Mouse (Mus musculus): Measurements from ENCODE around the gene Gm45062. TPM values are rescaled to one million over a fixed set of nuclear protein-coding genes. Genes with fewer than 3 reads are reported as not detected.

Gene Gm45062
- polyA plus RNA-seq, 1 experiment from 2014 or later = 16.2 TPM

GRCm38 (mm10) chr6:8631362-8631761, 372.1 kb downstream of the Gm45062 start:
- Histone ChIP-seq H3K27me3 (no peaks in the 10 kb centered on the region), H3K4me2 (no peak overlapping the region), H3K4me3 (replicated peaks) (no peak overlapping the region), H3K9me3 (no peaks in the 10 kb centered on the region), H3K4me1 (replicated peaks) (peaks cover 7% of the 10 kb centered on the region; the same call in 1 of the 2 replicates), H3K9ac (replicated peaks) (no peak overlapping the region), H3K27ac (no peak overlapping the region), H3K36me3 (no peaks in the 10 kb centered on the region)
- 81% methylated on average over 8 of the region's 8 CpGs for WGBS
- no peak for ATAC-seq (ENCODE audit: insufficient number of reproducible peaks, insufficient read depth, low FRiP score, low TSS enrichment, low read depth)

GRCm38 (mm10) chr6:8631986-8632632, 372.9 kb downstream of the Gm45062 start:
- H3K36me3 ChIP-seq = no peaks in the 10 kb centered on the region
- H3K9ac ChIP-seq (replicated peaks) = no peak overlapping the region
- H3K27ac ChIP-seq = no peak overlapping the region
- H3K9me3 ChIP-seq = no peaks in the 10 kb centered on the region
- ATAC-seq (ENCODE audit: insufficient number of reproducible peaks, insufficient read depth, low FRiP score, low TSS enrichment, low read depth) = no peak
- H3K4me2 ChIP-seq = no peak overlapping the region
- 41% methylated on average over 5 of the region's 5 CpGs for WGBS
- no peak overlapping the region for H3K4me3 ChIP-seq (replicated peaks)
- peaks cover 7% of the 10 kb centered on the region; the same call in 1 of the 2 replicates for H3K4me1 ChIP-seq (replicated peaks)
- H3K27me3 ChIP-seq = no peaks in the 10 kb centered on the region

GRCm38 (mm10) chr6:8632701-8633100, 373.5 kb downstream of the Gm45062 start:
- no peaks in the 10 kb centered on the region for H3K36me3 ChIP-seq
- no peak overlapping the region for H3K27ac ChIP-seq
- ATAC-seq (ENCODE audit: insufficient number of reproducible peaks, insufficient read depth, low FRiP score, low TSS enrichment, low read depth) = no peak
- H3K4me1 ChIP-seq (replicated peaks) = peaks cover 7% of the 10 kb centered on the region; the same call in 1 of the 2 replicates
- no peaks in the 10 kb centered on the region for H3K9me3 ChIP-seq
- no peak overlapping the region for H3K4me3 ChIP-seq (replicated peaks)
- WGBS = 94% methylated on average over 4 of the region's 4 CpGs
- H3K4me2 ChIP-seq = no peak overlapping the region
- H3K9ac ChIP-seq (replicated peaks) = no peak overlapping the region
- no peaks in the 10 kb centered on the region for H3K27me3 ChIP-seq

- Histone ChIP-seq H3K9me3 (no peaks in the 10 kb centered on the region), H3K27ac (no peak overlapping the region), H3K9ac (replicated peaks) (no peak overlapping the region), H3K27me3 (no peaks in the 10 kb centered on the region), H3K4me2 (no peak overlapping the region), H3K4me3 (replicated peaks) (no peak overlapping the region), H3K4me1 (replicated peaks) (peaks cover 14% of the 10 kb centered on the region), H3K36me3 (no peaks in the 10 kb centered on the region)
- WGBS = 93% methylated on average over 4 of the region's 4 CpGs
- ATAC-seq (ENCODE audit: insufficient number of reproducible peaks, insufficient read depth, low FRiP score, low TSS enrichment, low read depth) = no peak
These were observed 378.9 kb downstream of the Gm45062 start for GRCm38 (mm10) chr6:8638122-8638521.

- no peak for ATAC-seq (ENCODE audit: insufficient number of reproducible peaks, insufficient read depth, low FRiP score, low TSS enrichment, low read depth)
- 86% methylated on average over 4 of the region's 4 CpGs for WGBS
- no peak overlapping the region for H3K4me2 ChIP-seq
These were observed 379.6 kb downstream of the Gm45062 start for GRCm38 (mm10) chr6:8638899-8639298.

GRCm38 (mm10) chr6:8639526-8639925, 380.3 kb downstream of the Gm45062 start:
- Histone ChIP-seq H3K9ac (replicated peaks) (no peak overlapping the region), H3K4me3 (replicated peaks) (no peak overlapping the region), H3K9me3 (no peaks in the 10 kb centered on the region), H3K27me3 (no peaks in the 10 kb centered on the region), H3K36me3 (no peaks in the 10 kb centered on the region), H3K4me1 (replicated peaks) (peaks cover 10% of the 10 kb centered on the region), H3K4me2 (no peak overlapping the region), H3K27ac (no peak overlapping the region)
- ATAC-seq (ENCODE audit: insufficient number of reproducible peaks, insufficient read depth, low FRiP score, low TSS enrichment, low read depth) = no peak
- WGBS = 81% methylated on average over 2 of the region's 2 CpGs

More at GRCm38 (mm10) chr6:8638899-8639298, 379.6 kb downstream of the Gm45062 start:
- no peaks in the 10 kb centered on the region for H3K36me3 ChIP-seq
- no peaks in the 10 kb centered on the region for H3K9me3 ChIP-seq
- no peak overlapping the region for H3K27ac ChIP-seq
- peaks cover 14% of the 10 kb centered on the region for H3K4me1 ChIP-seq (replicated peaks)
- no peak overlapping the region for H3K9ac ChIP-seq (replicated peaks)
- H3K27me3 ChIP-seq = no peaks in the 10 kb centered on the region
- no peak overlapping the region for H3K4me3 ChIP-seq (replicated peaks)

- Histone ChIP-seq H3K4me3 (replicated peaks) (no peak overlapping the region), H3K27ac (no peak overlapping the region), H3K9me3 (no peaks in the 10 kb centered on the region), H3K27me3 (no peaks in the 10 kb centered on the region), H3K9ac (replicated peaks) (no peak overlapping the region), H3K4me1 (replicated peaks) (peaks cover 19% of the 10 kb centered on the region), H3K36me3 (no peaks in the 10 kb centered on the region), H3K4me2 (no peak overlapping the region)
- 94% methylated on average over 5 of the region's 5 CpGs for WGBS
- no peak for ATAC-seq (ENCODE audit: insufficient number of reproducible peaks, insufficient read depth, low FRiP score, low TSS enrichment, low read depth)
These were observed 381.6 kb downstream of the Gm45062 start for GRCm38 (mm10) chr6:8640863-8641262.

GRCm38 (mm10) chr6:8644703-8645102, 385.5 kb downstream of the Gm45062 start:
- Histone ChIP-seq H3K27me3 (no peaks in the 10 kb centered on the region), H3K27ac (peak overlapping the region; percentile 8; the same call in 1 of the 2 replicates)
- WGBS = 84% methylated on average over 10 of the region's 10 CpGs

GRCm38 (mm10) chr6:8645708-8646107, 386.5 kb downstream of the Gm45062 start:
- no peak overlapping the region for H3K4me2 ChIP-seq
- no peaks in the 10 kb centered on the region for H3K27me3 ChIP-seq
- H3K9me3 ChIP-seq = no peaks in the 10 kb centered on the region
- H3K36me3 ChIP-seq = no peaks in the 10 kb centered on the region
- 57% methylated on average over 2 of the region's 2 CpGs for WGBS
- peaks cover 33% of the 10 kb centered on the region for H3K4me1 ChIP-seq (replicated peaks)
- ATAC-seq (ENCODE audit: insufficient number of reproducible peaks, insufficient read depth, low FRiP score, low TSS enrichment, low read depth) = no peak
- H3K9ac ChIP-seq (replicated peaks) = no peak overlapping the region
- no peak overlapping the region for H3K27ac ChIP-seq
- H3K4me3 ChIP-seq (replicated peaks) = no peak overlapping the region

More at GRCm38 (mm10) chr6:8644703-8645102, 385.5 kb downstream of the Gm45062 start:
- H3K4me1 ChIP-seq (replicated peaks) = peaks cover 33% of the 10 kb centered on the region
- H3K36me3 ChIP-seq = no peaks in the 10 kb centered on the region
- H3K4me2 ChIP-seq = no peak overlapping the region
- ATAC-seq (ENCODE audit: insufficient number of reproducible peaks, insufficient read depth, low FRiP score, low TSS enrichment, low read depth) = no peak
- no peaks in the 10 kb centered on the region for H3K9me3 ChIP-seq
- no peak overlapping the region; the same call in 1 of the 2 replicates for H3K9ac ChIP-seq (replicated peaks)
- H3K4me3 ChIP-seq (replicated peaks) = no peak overlapping the region

Other genes starting within 250 kb of the Gm45062 start
- gene Col28a1, start 66.8 kb upstream of the Gm45062 start, polyA plus RNA-seq (2016; fragmentation: Nextera tagmentation; extraction: Ambion mirVana) = 0.29 and 0.48 TPM in 2 replicates
- gene Mios, start 50.2 kb upstream of the Gm45062 start, polyA plus RNA-seq (2016; fragmentation: Nextera tagmentation; extraction: Ambion mirVana) = 33.3 and 33.8 TPM in 2 replicates
- gene Rpa3, start 277 bp upstream of the Gm45062 start, polyA plus RNA-seq (2016; fragmentation: Nextera tagmentation; extraction: Ambion mirVana) = 194 and 209 TPM in 2 replicates
- gene Umad1, start 162 bp upstream of the Gm45062 start, polyA plus RNA-seq (2016; fragmentation: Nextera tagmentation; extraction: Ambion mirVana) = 16.7 and 18.9 TPM in 2 replicates

All from limb, embryonic 12.5 days (tissue).